Mouse (Mus musculus) kidney, postnatal 14 days (tissue): Measurements from ENCODE around the gene Actb.
A peak's percentile ranks its signal among the peaks of the same experiment; 100 is the strongest.

Experiments used
- DNase-seq: peaks from one replicate; pipeline ENCODE4 v3.0.0; 2022; ENCODE audit warnings: mixed read lengths

Gene Actb

DNA sequence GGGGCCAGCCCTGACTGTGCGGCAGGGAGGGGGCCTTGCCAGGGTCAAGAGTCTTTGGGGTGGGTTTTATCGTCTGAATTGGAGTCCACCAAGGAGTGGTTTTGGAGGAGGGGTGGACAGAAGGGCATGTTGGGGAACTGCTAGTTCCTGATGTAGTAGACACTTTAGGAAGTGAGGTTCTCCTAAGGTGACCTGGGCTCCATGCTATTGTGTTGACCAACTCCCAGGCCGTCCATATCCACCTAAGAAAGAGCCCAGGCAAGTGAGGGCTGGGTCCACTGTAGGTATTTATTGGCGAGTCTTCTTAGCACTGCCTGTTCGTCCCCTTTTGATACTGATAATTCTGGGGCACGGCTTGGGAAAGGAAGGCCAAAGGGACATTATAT, 14.5 kb upstream of the Actb start:
- DNase-seq = no peak

DNA sequence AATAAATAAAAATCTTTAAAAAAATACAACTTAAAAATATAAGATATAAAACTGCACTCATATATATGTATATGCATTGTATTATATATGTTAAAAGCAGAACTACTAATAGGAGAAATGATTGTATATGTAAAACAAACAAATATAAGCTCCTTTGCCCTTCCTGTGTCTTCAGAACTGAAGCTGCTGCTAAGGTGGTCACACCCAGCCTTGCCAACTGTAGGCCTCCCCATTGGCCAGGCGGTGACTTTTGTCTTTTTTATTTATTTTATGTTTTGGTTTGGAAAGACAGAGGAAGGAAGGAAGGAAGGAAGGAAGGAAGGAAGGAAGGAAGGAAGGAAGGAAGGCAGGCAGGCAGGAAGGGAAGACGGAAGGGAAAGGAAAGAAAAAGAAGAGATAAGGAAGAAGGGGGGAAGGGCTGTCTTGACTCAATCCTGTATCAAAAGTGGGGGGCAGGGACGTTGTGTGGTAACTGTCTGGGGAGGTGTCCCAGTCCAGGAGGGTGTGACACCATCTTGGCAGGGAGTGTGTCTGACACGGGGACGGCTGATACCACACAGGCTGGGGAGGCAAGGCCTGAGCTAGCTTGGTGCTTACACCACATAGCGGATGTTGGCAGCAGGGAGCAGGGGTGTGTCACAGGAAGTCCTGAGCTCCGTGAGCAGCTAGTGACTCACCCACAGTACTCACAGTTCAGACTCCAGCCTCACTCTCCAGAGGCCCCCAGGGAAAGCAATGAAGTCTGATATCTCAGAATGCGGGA, 13.9 kb upstream of the Actb start:
- DNase-seq = peak; percentile 73

DNA sequence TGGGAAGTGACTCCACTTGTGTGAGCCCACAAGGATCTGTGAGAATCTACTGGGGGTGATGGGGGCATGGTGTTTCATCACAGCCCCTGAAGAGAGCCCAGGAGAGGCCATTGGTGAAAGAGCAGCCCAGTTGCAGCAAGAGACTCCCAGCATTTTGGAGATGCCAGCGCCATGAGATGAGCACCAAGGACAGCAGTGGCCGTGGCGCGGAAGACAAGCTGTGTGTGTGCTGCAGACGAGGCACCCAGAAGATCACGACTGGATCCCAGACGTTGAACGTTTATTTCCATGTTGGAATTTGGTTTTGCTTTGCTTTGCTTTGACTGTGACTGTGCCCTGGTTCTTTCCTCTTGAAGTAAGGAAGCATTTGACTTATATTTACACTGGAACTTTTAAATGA, 10.8 kb upstream of the Actb start:
- DNase-seq = no peak

DNA sequence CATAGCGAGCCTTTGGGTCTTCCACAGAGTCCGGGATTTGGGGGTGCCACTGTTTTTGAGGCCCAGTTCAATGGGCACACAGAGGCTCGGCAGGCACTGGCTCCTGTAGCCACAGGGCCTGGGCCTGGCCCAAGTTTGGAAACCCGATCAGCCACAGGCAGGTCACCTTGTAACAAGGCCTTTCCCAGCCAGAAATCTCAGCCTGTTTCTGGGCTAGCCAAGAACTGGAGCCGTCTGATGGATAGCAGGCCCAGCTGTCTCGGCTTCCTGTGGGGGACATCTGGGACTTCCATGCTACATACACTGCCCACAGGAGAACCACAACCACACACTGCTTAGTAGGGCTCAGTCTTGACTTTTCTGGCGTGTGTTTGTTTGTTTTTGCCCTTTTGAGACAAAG, 10.0 kb upstream of the Actb start:
- no peak for DNase-seq

DNA sequence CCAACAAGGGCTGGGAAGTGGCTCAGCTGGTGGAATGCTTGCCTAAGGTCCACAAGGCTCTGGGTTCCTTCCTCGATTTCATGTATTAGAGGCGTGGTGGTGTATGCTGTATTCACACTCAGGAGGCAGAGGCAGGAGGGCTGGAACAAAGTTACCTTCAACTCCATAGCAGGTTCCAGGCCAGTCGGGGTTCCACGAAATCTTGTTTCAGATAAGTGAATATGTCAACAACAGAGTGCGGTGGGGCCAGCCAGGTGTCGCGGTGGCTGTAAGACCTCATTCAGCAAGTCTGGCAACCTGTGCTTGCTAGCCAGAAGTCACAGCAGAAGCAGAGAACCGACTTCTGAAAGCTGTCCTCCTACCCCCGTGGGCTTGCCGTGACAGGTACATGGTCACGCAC, 8.7 kb upstream of the Actb start:
- no peak for DNase-seq

DNA sequence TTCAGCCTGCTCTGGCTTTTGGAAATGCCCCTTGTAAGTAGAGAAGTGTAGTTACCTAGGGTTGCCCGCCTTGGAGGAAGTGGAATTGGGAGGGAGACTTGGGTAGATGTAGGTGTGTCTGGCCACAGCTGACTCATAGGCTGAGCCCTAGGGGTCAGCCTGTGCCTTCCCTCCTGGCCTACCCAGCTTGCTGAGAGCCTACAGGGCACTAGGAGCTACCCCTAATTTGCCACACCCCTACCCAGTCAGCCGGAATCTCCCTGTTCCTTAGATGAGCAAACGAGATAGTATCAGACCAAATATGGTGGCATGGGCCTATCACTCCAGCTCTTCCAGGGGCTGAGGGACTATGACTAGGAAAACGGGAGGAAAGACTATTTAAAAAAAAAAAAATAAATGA, 6.2 kb upstream of the Actb start:
- DNase-seq = no peak

DNA sequence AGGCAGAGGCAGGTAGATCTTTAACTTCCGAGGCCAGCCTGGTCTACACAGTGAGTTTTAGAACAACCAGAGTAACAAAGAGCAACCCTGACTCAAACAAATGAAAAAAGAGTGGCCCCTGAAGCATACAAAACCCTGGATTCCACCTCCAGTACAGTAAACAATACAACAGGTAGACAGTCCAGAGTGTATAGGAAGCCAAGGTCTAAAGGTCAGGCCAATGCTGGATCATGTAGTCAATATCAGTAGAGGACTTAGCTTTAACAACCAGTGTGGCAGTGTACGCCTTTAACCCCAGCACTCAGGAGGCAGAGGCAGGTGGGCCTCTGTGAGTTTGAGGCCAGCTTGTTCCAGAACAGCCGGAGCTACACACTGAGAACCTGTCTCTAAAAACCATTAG, 5.8 kb upstream of the Actb start:
- no peak for DNase-seq

DNA sequence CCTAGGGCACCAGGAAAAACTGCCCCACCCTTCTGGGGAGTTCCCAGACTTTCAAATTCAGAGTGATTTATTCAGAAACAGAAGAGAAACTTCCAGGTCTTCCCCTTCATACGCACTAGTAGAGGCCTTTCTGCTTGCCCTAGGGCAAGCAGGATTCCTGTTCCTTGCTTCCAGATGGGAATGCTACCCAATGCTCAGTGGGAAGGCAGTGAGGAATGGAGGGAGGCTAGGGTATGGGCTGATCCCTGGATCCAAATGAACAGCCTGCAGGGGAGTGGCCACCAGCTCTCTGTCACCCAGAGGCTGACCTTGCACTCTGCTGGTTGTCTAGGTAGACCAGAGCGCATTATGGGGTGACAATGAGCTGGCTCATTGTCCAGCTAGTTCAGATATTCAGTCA, 5.1 kb upstream of the Actb start:
- DNase-seq = no peak

DNA sequence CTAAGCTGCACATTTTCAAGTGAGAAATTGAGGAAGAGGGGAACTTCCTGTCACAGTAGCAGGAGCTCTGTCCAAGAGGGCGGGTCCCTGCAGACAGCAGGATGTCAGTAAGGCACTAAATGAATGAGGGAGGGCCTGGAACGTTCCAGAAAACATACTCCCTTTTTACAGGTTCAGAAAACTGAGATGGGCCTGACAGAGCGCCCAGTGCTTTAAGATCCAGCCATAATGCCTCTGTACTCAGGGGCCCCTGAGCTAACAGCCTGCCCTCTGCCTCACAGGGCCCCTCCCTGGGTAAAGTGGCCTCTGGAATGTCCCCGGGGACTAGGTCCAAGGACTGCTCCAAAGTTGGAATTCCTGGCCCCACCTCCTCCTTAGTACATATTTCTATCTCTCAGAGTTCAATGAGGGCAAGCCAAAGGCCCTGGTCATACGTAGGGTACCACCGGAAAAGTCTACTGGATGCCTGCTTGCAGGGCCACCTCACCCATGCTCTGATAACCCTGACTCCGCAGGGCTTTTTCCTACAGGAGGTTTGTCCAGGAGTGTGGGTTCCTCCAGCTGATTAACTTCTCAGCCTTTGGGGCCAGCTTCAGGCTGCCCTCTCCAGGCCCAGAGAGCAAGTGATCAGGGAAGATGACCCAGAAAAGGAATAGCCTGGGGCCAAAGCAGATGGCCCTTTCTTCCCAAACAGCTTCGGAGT, 3.2 kb upstream of the Actb start:
- peak; percentile 81 for DNase-seq

DNA sequence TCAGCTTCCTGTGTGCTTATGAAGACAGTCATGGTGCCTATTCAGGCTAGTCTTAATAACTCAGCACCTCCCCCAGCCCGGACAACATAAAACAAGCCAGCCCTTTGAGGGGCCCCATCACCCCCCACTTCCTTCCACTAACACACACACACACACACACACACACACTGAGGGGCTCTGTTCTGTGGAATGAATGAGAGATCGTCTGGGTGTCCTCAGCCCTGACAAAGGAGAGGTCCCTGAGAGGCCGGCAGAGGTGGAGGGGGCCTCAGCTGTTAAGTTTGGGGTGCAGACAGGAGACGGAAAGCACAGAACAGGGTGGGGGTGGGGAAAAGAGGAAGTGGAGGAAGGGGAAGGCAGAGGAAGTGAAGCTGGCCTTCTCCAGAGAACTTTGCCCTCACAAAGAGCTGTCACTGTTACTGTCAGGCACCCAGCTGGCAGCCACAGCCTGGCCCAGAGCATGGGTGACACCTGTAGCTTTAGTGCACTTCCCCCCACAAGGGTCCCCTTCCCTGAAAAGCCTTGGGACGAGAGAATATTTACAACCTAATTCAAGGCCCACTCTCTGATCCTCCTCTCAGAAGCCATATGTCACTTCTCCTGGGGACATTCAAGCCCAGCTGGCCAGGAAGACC, 2.5 kb upstream of the Actb start:
- DNase-seq = peak; percentile 59

DNA sequence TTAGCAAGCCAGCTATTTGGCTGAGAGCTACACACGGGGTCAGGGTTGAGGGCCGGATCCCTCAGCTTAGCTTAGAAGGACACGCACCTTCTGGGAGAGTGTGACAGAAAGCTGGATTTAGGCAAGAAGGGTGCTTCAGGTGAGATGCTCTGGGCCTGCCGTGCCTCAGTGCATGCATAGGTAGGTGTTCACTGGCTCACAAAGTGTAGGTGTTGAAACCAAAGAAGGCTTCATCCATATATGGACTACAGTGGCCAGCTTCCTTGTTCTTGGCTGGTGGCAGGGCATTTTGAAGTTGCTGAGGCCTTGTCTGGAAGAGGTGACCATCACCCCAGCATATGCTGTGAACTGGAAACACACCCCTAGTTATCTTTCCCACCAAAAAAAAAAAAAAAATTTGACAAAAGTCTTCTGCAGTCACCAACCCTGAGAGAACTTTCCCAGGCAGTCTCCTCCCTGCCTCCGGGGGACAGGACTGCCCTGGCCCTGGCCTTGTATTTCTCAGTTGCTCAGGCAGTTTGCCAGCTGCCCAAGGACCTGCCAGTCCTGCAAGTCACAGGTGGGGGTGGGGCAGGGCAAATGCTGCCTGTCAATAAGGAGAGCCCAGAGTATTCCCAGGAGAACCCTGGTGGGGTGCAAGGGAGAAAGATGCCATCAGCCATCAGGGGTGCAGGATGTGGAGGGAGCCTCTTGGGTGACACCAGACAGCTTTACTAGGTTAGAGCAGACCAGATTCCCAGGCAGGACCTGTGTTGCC, 1.4 kb upstream of the Actb start:
- peak; percentile 88 for DNase-seq

DNA sequence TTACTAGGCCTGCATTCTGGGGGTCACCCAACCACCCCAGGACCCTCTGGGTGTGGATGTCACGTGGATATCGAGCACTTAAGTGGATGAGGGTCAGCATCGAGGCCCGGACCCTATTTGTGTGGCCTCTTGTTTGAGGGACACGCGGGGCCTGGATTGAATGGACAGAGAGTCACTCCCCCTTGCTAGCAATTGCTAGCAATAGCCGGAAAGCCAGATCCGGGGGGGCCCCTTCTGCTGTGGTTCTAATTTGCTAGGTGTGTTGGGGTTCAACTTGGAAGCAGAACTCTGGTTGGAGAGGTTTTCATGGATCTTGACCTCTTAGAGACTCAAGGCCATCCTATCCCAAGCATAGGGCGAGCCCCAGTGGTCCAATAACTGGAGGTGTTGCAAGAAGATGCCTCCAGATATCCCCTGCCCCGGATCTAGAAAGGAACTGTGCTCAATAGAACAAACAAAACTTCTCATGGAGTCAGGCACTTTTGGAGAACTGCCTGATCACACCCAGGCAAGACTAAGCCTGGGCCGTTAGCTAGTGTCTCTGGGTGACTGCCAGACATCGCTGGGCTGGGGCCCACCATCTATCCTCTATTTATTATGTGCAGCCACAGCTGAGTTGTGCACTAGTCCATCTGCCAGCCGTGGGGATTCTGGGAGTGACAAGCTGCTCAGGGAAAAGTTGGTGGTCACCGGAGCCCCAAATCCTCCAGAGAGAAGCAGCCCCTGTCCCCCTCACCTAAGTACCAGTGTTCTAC, 671 bp upstream of the Actb start:
- peak; percentile 69 for DNase-seq

DNA sequence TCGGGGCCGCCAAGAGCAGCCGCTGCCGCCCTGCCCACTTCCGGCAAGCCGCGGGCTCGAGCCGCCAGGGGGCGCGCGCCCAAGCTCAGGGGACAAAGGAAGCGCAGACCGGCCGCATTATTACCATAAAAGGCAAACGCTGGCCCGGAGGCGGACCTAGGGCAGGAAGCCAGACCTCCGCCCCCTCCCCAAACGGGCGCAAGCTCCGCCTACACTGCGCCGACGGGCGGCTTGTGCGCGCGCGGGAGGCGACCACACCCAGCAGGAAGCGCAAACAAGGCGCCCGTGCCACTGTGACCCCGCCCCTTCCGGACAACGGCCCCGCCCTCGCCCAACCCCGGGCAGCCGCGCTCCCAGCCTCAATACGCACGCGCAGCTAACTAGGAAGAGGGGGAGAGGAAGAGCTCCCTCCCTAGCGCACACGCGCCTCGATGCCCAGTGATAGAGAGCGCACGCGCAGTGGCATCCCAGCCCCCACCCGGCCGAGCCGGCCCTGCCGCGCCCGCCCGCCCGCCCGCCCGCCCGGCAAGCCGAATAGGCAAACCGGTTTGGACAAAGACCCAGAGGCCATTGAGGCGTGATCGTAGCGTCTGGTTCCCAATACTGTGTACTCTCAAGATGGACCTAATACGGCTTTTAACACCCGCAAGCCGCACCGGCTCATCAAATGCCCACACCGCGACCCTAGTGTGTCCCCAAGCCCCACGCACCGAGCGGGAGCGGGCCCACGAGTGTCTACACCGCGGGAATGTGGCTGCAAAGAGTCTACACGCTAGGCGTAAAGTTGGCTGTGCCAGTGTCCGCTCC, 626 bp downstream of the Actb start:
- DNase-seq = peak; percentile 100

DNA sequence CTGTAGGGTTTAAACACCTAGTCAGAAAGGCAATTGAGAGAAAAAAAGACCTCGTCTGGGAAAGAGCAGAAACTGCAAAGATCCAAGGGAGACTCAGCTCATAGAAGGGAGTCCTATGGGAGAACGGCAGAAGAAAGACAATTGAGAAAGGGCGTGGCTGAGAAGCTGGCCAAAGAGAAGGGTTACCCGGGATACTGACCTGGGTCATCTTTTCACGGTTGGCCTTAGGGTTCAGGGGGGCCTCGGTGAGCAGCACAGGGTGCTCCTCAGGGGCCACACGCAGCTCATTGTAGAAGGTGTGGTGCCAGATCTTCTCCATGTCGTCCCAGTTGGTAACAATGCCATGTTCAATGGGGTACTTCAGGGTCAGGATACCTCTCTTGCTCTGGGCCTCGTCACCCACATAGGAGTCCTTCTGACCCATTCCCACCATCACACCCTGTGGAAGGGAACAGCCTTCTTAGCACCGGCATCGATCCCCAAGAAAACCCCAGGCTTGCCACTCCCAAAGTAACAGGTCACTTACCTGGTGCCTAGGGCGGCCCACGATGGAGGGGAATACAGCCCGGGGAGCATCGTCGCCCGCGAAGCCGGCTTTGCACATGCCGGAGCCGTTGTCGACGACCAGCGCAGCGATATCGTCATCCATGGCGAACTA, 1.4 kb downstream of the Actb start:
- no peak for DNase-seq

DNA sequence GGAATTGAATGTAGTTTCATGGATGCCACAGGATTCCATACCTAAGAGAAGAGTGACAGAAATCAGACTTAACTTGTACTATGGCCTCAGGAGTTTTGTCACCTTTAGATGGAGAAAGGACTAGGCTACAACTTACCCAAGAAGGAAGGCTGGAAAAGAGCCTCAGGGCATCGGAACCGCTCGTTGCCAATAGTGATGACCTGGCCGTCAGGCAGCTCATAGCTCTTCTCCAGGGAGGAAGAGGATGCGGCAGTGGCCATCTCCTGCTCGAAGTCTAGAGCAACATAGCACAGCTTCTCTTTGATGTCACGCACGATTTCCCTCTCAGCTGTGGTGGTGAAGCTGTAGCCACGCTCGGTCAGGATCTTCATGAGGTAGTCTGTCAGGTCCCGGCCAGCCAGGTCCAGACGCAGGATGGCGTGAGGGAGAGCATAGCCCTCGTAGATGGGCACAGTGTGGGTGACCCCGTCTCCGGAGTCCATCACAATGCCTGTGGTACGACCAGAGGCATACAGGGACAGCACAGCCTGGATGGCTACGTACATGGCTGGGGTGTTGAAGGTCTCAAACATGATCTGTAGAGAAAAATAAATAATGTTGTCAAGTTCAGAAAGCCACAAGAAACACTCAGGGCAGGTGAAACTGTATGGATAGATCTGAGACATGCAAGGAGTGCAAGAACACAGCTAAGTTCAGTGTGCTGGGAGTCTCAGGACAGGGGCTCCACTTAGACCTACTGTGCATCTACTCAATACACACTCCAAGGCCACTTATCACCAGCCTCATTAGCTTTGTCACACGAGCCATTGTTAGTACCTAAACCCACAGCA, 2.1 kb downstream of the Actb start:
- no peak for DNase-seq

DNA sequence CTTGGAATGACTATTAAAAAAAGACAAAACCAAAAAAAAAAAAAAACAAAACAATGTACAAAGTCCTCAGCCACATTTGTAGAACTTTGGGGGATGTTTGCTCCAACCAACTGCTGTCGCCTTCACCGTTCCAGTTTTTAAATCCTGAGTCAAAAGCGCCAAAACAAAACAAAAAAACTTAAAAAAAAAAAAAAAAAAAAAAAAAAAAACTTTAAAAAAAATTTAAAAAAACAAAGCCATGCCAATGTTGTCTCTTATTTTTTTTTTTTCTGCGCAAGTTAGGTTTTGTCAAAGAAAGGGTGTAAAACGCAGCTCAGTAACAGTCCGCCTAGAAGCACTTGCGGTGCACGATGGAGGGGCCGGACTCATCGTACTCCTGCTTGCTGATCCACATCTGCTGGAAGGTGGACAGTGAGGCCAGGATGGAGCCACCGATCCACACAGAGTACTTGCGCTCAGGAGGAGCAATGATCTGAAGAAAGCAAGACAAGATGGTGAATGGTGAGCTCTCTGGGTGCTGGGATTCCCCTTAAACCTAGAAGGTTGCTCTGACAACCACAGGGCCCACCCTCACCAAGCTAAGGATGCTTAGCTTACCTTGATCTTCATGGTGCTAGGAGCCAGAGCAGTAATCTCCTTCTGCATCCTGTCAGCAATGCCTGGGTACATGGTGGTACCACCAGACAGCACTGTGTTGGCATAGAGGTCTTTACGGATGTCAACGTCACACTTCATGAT, 2.9 kb downstream of the Actb start:
- no peak for DNase-seq

DNA sequence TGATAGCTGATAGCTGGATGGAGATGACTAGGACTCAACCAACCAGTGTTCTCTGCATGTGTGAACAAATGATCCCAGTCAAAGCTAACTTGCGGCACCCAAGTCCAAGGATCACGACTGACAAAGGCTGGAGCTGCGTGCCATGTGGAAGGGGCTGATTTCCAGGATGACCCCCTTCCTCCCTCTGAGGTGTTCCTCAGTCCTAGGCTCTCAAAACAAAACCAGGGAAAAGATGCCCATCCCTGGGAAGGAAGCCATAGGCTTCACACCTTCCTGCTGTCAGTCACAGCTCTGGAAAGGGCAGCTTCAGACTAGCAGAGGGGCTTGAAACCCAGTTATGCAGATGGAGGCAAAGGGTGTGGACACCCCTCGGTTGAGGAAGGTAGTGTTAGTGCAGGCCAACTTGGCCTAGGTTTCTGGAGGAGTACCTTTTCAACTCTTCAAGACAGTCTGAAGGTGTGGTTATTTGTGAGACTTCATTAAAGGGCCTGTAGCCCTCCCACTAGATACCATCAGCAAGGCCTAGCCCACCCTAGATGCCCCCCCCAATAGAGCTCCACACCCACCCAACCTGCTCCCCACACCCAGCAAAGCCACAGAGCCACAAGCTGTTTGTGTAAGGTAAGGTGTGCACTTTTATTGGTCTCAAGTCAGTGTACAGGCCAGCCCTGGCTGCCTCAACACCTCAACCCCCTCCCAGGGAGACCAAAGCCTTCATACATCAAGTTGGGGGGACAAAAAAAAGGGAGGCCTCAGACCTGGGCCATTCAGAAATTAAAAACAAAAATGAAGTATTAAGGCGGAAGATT, 3.8 kb downstream of the Actb start:
- DNase-seq = no peak

DNA sequence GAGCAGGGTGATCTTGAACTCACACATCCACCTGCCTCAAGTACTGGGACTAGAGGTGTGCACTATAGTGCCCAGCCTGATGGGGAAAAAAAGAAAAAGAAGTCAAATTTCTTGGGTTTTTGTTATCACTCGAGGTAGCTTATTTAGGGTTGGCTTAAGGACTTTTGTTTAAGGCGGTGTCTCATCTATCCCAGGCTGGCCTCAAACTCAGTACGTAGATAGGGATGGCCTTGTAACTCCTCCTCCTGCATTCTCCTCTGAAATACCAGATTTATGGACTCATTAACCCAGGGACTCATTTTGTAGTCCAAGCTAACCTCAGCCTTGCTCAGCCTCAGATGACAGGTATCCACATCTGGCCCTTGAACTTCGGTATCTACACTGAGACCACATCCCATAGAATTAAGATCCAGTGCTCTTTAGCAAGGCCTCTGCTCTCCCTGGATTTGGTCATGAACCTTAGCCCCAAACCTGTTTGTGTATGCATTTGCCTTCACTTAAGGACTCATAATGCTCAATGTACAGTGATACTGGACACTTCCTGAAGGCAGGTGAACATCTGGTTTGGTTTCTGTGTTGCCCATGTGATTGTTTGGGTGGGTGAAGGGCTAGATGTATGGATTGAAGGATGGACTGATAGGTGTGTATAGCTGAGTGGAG, 4.6 kb downstream of the Actb start:
- DNase-seq = no peak
